Mouse (Mus musculus) thymus, adult 18-20 months (tissue): ENCODE measurements around the gene Cdkl5.
"Not testable (repeated sequence)": the region's sequence is repeated elsewhere in the genome, so short reads cannot be mapped to it uniquely, and the experiment has no call there.

Source experiments
- DNase-seq, 2 experiments: peaks; one replicate each; pipeline ENCODE4 v3.0.0; 2022; ENCODE audit warnings: mixed read lengths in 2 of 2

Gene Cdkl5

DNA sequence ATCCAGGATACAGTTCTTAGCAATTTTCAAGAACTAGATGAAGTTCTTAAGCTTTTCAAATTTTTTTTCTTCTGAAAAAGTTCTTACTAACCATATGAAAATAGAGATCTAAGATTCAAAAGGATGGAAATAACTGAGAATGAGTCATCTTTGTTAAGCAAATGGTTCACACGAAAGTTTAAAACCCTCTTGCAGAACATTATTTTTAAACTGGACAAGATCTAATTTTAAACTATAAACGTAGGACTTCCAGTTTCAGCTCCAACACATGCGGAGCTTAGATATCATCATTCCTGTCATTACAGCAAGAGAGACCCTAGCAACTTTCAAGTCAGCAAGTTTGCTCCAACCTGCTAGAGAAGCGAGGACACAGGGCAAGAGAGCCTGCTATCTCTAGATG, 88.0 kb downstream of the Cdkl5 start:
- no peak for DNase-seq

DNA sequence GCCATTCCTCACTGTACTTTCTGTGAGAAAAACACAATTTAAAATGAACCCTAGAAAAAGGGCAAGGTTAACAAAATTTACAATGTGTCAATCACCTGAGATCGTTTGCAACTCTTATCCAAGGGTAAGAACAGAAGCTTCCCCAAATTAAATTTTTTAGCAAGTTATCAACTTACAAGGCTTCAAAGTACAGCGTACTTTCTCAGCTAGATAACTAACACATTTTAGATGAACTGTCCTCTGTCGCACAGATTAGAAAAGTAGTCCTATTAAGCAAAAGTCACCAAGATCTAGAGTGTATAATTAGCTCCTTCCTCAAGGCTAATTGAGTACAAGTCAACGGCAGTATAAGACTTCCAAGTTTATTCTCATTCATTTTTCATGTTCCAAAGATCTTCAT, 88.6 kb downstream of the Cdkl5 start:
- DNase-seq = no peak

DNA sequence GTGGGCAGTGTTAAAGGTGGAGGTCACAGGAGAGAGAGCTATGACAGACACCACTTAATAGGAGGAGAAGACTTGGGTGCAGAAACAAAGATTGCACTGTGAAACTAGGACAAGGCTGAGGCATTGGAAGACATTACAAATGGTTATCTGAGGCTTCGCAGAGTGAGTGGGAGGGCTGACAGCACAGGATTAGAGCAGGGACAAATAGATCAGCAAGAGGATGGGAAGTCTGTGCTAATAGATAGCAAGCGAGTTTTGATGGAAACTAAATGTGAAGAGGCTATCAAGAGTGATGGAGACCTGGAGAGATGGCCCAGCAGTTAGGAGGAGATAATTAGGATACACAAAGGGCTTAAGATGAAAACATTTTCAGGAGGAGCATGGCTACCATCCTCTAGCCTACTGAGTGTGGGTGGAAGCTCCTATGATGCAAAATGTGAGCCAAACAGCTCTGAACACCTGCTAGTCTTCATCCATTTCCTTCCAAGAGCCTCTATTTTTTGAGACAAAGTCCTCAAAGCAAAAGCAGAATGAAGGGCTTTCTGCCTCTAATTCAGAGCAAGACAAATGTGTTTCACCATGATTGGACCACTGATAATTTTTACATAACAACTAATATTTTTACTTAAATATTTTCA, 89.3 kb downstream of the Cdkl5 start:
- DNase-seq = no peak

DNA sequence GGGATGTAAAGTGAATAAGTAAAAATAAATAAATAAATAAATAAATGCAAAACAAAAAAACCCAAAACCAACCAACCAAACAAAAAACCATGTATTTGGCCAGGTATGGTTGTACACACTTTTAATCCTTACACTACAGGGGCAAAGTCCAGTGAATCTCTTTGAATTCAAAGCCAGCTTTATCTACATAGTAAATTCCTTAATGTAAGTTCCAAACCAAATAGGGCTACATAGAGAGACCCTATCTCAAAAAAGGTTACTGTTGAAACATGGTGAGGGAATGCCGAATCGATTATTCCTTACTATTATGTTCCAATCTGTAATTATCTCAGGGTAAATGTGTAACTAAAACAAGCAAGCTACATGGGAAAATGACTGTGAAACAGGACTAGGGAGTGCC, 93.4 kb downstream of the Cdkl5 start:
- DNase-seq = no peak

DNA sequence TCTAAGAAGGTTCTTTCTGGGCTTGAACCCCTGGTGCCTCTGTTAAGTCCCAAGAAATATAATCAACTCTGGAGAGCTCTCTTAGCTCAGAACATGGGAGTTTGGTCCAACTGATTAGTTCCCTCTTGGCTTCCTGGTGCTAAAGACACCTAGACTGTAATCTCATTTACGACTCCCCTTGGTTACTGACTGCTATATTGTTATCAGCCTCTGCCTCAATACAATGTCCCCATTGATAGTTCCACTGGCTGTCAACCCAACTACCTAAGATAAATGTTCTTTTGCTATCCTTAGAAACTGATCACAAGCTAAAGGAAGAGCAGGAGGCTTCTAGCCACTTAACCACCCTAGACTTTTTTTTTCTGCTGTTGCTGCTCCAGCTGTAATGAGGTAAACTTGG, 102.4 kb downstream of the Cdkl5 start:
- DNase-seq = no peak

DNA sequence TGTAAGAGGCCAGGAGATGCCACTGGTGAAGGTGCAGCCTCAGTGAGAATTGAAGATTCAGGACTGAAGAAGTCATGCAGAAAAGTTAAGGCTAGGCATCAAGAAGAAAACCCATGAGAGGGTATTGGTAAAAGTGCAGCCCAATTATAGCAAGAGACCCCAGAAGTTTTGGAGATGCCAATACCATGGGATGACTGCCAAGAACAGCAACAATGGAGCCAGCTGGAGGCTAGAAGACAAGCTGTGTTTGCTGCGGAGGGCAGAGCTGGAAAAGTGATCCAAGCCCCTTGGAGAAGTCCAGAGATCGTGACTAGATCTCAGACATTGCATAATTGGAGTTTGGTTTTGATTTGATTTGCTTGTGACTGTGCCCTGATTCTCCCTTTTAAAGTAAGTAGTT, 108.2 kb downstream of the Cdkl5 start:
- DNase-seq = no peak

DNA sequence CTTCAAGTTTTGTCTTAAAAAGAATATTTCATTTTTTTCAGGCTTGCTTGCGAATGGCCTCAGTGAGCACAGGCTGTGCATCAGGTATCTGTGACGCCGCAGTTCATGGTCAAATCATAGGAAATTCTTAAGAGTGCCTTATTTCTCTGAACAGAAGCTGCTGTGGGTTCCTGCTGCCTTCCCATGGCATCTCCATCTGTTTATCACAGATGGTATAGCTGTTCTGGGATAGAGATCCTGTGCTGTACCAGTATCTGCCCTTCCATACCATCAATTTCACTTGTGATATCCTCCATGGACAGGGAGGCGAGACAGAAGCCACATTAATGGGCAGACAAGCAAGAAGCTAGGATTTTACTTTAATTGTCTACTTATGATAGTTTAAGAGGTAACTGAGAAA, 127.9 kb downstream of the Cdkl5 start:
- DNase-seq = no peak

DNA sequence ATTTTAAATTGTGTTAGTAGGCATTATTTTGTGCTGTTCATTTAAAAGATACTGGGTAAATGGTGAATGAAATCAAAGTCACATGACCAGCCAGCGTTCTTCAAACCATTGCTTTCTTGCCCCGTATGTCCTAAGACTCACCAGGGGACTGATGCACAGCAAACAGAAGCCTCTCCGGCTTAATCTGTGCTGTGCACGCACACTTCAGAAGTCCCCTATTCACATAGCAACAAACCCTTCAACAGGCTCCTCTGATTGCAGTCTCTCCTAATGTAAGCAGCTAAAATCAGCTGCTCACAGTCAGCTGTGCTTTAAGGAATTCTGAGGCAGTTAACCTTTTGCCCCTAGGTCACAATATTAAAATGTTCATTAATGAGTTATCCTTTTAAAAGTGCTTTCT, 129.5 kb downstream of the Cdkl5 start:
- DNase-seq = no peak

DNA sequence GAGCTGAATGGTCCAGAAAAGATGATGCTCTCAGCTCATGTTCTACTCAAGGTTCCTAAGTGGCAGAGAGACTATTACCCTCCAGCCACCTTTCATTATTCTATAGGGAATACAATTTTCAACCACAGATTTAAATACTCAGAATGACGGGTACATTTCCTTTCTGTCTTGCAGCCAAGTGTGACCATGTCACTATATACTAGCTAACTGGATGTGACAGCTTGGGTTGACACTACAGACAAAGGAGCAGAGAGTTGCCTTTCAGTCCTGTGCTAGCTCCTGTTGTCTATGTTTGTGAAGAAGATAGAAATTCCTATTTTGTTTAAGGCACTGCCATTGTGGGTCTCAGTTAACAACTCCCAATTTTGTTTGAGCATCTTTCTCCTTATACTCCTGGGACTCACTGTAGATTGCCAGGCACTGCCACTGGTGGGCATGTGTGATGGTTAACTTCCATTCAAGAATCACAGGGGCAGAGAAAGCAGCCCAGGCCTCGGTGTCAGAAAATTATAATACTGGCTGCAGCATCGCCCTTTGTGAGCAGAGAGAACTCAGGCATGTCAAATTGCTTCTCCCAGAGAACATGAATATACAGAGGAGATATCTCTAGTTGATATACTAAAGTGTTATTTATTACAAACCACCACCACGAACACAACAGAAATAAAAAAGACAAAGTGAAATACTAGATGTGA, 130.7 kb downstream of the Cdkl5 start:
- no peak for DNase-seq

DNA sequence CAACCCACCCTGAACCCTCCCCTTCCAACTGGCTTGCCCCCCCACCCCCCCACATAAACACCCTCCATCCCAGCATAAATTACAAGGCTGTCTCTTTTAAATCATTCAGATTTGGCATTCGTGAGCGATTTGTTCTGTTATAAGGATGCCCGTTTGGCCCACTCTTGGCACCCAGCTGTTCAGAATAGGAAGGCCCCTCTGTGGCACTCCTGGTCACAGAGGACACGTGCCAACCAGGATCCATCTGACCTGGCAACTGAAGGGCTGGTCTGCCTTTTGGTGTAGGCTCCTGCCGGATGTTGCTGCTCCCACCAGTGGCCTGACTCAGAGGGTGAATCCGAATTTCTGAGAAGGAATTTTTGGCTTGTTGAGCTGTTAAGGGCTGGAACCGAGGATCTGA, 186.3 kb downstream of the Cdkl5 start:
- no peak for DNase-seq

DNA sequence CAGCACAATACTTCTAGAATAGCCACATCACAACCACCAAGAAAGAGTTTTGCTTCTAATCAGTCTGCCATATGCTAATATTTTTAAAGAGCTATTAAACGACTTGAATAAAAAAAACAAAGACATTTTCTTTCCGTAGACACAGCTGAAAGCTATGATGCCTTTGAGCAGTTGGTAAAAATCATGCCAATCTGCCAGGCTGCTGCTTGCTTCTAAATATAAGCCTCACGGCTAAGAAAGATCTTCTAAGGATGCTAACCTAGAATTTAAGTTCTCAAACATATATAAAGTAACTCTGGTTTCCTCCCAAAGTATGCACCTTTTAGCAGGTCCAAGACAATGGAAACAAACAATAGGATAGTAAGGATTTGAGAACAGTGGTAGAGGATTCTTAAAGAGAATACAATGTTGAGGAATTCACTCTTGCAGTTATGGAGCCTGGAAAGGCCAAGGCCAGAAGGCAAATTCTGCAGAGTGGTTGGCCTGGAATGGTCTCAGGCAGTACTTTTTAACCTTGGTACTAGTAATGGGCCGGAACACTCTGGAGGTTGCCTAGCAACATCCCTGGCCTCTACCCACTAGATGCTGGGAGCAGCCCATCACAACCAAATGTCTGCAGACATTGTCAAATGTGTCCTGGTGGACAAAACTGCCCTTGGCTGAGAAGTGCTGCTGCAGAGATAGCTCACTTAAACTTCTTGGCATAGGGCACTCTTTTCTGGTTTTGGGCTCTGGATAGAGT, 189.9 kb downstream of the Cdkl5 start:
- no peak for DNase-seq

DNA sequence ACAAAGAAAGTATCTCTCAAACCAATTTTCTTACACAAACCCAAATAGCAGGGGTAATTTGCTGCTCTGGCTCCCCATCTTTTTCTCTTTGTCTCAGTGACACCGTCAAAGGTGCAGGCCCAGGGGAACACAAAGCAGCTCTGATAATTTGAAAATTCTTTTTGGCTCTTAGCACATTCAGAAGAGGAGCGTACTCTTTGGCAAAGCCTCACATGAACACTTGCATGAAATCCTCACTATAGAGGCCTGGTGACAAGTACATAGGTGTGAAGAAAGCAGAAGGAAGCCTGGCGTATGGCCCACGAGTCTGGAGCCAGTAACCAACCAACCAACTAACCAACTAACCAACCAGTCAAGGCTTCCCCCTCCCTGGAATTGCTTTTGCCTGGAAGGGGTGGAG, 199.6 kb downstream of the Cdkl5 start:
- no peak for DNase-seq

DNA sequence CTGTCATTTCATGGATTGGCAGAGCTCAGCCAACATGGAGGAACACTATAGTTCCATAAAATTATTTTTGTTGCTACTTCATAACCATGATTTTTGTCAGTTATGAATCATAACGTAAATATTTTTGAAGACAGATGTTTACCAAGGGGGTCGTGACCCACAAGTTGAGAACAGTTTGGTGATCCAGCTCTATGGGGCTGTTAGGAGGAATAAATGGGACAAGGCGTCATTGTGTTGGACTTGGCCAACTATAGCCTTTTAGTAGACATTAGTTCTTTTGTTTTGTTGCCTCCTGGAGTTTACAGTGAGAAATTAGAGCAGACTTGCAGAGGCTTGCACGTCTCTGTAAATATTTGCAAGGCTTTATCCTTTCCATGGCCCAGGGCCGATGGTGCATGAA, 212.2 kb downstream of the Cdkl5 start:
- no peak for DNase-seq

DNA sequence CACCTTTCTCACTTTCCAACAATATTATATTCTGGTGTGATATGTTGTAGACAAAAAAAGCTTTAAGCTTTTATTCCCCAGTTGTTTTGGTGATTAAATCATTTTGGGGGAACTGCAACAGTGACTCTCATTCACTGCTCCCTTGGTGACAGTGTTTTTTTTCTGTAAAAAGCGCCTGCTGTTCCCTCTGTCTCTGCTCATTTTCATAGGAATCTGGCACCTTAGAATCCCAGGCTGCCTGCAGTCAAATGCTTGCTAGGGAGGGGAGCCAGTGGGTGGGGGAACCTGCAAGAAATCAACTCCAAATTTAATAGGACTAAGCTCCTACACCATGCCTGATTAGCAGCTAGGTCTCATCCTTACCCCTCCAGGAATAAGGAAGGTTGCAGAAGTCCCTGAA, 221.5 kb downstream of the Cdkl5 start:
- DNase-seq = no peak

DNA sequence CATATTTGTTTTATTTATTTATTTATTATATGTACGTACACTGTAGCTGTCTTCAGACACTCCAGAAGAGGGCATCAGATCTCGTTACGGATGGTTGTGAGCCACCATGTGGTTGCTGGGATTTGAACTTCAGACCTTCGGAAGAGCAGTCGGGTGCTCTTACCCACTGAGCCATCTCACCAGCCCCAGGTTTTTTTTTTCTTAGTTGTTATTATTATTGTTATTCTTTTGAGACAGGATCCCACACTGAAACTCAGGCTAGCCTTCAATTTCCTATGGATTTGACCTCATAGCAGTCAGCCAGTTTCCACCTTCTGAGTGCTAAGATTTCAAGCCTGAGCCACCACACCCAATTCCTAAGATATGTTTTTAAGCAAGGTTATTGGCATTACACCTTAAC, 224.9 kb downstream of the Cdkl5 start:
- DNase-seq = not testable (repeated sequence)

DNA sequence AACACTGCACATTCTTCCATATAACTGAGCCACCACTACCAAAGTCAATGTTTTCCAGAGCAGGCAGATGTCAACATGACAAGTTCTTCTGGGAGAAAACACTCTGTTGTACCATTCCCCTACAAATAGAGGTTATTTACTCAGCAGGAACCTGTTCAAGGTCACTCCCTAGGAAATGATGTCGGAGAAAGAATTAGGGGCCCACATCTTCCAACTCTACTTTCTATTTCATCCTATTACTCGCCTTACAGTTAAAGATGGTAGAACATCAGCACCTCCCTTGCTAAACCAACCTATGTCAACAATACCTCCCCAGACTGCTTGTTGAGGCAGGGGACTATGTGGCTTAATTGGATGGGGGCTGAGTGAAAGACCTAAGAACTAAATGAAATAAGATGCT, 226.8 kb downstream of the Cdkl5 start, which contains the start of gene Rs1:
Rs1 (plus strand) TSS at position 301 of the 400 bp plus-strand sequence.
- no peak for DNase-seq

DNA sequence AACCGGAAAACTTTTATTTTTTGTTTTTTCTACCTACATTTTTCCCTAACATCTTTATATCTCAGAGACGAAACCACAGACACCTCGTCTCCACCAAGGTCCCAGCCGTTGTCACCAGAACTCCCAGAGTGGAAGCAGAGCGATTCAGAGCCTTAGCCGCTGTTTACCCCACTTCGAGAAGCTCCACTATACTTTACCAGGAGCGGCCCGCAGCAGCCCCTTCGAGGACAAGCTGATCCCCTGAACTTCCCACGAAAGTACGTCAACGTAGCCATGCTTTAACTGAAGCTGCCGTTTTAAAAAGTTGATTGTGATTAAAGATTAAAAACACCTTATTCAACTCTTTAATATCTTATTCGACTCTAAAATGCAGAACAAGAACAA, 228.3 kb downstream of the Cdkl5 start:
- no peak for DNase-seq

DNA sequence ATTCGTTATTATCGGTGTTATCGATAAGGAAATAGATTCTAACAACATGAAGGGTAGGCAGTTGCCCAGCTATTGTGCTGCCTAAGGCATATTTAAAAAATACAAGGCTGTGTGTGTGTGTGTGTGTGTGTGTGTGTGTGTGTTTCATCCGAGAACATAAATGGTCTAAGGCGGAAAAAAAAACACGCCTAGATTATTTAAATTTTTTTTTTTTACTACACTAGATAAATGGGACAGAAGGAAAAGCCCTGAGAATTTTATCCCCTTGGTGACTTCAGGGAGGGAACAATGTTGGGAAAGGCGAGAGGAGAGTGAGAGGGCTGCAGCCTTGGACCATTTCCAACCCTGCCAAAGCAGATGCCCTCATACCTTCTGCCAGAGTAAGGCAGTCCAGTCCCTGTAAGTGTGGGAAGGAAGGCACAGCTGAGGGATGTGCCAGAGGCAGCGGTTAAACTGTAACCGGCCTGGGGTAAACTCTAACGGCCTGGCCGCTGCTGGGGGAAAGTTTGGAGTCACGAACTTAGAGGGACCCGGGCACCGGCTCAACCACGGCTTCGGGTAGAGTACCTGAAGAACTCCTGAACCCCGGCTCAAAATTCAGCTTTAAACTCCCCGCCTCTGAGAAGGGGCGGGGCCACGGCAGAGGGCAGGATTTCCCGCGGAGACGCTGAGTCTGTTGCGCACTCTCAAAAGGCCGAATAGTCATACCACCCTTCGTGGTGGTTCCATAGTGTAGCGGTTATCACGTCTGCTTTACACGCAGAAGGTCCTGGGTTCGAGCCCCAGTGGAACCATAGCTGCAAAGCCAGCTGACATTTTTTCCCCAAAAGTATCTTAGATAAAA, 228.9 kb downstream of the Cdkl5 start:
- DNase-seq = peak; percentile 72 to 80

DNA sequence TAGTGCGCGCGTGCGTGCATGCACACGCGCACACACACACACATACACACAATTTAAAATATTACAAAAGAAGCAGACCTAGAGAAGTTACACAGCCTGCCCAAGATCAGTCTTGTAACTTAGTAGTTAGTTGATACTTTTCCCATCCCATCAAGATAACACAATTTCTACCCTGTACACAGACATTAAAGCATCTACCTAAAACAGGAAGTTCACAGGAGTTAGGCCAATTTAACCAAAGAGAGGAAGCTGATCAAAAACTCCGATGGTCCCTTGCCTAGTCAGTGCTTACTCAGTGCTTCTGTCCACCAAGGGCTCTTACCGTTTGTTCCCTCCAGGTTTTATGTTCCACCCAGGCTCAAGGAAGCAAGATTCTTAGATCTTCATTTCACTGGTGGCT, 243.7 kb downstream of the Cdkl5 start:
- DNase-seq = no peak

DNA sequence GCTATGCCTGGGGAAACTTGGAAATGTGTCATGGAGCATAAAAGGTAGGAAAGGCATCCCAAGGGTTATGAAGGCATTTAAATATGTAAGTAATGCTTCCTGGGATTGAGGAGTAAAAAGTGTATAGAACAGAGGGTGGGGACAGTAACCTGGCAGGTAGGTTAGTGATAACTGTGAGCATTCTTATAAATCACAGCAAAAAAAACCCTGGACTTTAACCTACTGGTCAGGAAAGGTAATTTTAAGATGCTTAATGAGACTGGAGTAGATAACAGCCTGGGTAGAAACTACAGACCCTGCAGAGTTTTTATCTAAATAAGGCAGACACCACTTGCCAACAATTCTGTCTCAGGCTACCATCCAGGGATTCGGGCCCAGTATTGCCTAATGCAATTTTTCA, 245.9 kb downstream of the Cdkl5 start:
- no peak for DNase-seq

DNA sequence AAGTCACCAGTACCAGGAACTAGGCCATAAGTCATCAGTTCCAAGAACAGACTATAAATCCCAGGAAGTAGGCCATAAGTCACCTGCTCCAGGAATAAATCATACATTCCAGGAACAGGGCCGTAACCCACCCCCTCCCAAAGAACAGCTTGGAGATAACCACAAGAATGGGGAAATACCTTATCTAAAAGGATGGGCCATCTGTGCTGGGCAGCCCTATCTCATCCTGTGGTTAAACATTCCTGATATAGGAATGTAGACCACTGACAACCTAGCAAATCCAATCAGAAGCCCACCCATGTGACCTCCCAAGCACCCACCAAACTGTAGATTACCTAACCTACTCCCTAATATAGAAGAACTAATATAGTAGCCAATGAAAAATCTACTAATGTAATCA, 249.1 kb downstream of the Cdkl5 start:
- no peak for DNase-seq

DNA sequence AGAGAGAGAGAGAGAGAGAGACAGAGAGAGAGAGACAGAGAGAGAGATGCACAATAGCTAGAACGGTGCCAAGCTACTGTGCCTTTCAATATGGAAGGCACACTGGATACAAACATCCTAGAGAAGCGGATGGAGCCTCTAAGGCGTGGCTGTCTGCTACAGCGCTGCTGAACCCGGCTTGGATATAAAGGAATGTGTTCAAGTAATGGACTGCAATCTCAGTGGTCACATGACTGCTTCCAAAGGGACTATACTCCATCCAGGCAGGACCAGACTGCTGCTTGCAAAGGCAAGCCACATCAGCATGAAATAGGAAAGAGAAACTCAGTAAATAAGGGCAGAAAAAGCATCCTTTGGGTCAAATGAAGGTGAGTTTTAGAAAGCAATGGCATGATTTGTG, 258.9 kb downstream of the Cdkl5 start, which contains the start of gene Ppef1:
Ppef1 (minus strand) TSS at position 116 of the 400 bp plus-strand sequence.
- DNase-seq = no peak
